Mouse (Mus musculus) testis, adult 2 months (tissue): ENCODE results near the gene Rap1gap.

Source experiments
- CTCF ChIP-seq: fragments of 200-500 bp; IDR thresholded peaks from 2 replicates; pipeline ENCODE4 v1.5.1; 2012; ENCODE audit warnings: low read depth, mild to moderate bottlenecking, inconsistent platforms, low read length, moderate library complexity; ENCODE audit not compliant: control insufficient read depth, insufficient read depth, insufficient replicate concordance
- POLR2A ChIP-seq: fragments of 200-500 bp; IDR thresholded peaks from 2 replicates; pipeline ENCODE4 v1.6.1; 2012; ENCODE audit warnings: low read depth, mild to moderate bottlenecking, inconsistent platforms, low read length, moderate library complexity; ENCODE audit not compliant: control insufficient read depth

DNA sequence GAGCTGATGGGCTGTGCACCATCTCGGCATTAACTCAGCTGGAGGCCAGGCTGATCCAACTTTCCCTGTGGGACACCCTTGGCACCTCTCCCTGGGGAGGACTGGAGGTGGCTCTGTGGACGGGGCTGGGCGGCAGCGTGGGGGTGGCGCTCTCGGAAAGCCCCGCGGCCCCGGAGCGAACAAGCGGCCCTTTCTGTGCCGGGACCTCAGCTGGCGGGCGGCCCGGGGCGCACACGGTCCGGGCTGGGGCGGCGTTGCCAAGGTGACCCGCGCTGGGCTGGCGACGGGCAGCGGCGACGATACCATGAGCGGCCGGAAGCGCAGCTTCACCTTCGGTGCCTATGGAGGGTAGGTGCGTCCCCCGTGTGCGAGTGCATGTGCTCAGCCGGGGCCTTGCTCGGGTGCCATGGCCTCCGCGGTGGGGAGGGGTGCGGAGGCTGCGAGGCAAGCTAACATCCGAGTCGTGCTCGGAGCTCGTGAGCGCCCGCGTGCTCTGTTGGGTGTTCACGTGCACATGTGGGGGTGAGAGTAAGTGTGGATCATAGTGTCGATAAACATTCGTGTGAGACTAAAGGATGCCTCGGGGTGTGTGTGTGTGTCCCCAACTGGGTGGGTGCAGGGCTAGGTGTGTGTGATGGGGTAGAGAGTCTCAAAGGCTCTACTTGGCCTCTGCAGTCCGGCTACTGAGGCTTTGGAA is 17.0 kb downstream of the Rap1gap start:
- TF ChIP-seq POLR2A (no peak), CTCF (no peak)
